Mouse (Mus musculus) stomach, postnatal 0 days (tissue): ENCODE data around the gene Csnk1e. TPM values are rescaled to one million over a fixed set of nuclear protein-coding genes. Genes with fewer than 3 reads are reported as not detected.
"Not testable (repeated sequence)": the region's sequence is repeated elsewhere in the genome, so short reads cannot be mapped to it uniquely, and the experiment has no call there.

Experiments
- ATAC-seq: fragments of 200-750 bp; cut with Nextera tagmentation; 2 replicates; pipeline ENCODE4 v1.8.0; 2017; ENCODE audit not compliant: low FRiP score, low TSS enrichment
- DNase-seq: peaks from one replicate; pipeline ENCODE4 v3.0.0-alpha.2; 2016; ENCODE audit warnings: low spot score
- H3K27ac ChIP-seq: fragments of 300-500 bp; sonication (generic); replicated peaks from 2 replicates; pipeline ENCODE4 v1.5.1; 2014; ENCODE audit warnings: mild to moderate bottlenecking, control low read depth
- H3K27me3 ChIP-seq: fragments of 300-500 bp; sonication (generic); 2 replicates; pipeline ENCODE4 v1.6.1; 2014; ENCODE audit warnings: low read length; ENCODE audit not compliant: control insufficient read depth, insufficient read depth
- H3K36me3 ChIP-seq: fragments of 300-500 bp; sonication (generic); 2 replicates; pipeline ENCODE4 v1.6.1; 2014; ENCODE audit warnings: low read length, mixed read lengths; ENCODE audit not compliant: control insufficient read depth, insufficient read depth
- H3K4me1 ChIP-seq: fragments of 300-500 bp; sonication (generic); replicated peaks from 2 replicates; pipeline ENCODE4 v1.6.1; 2014; ENCODE audit warnings: antibody characterized with exemption; ENCODE audit not compliant: control insufficient read depth, insufficient read depth
- H3K4me2 ChIP-seq: fragments of 300-500 bp; sonication (generic); replicated peaks from 2 replicates; pipeline ENCODE4 v1.6.1; 2014; ENCODE audit warnings: low read depth, mild to moderate bottlenecking, control low read depth, moderate library complexity
- H3K4me3 ChIP-seq: fragments of 300-500 bp; sonication (generic); 2 replicates; pipeline ENCODE4 v1.5.1; 2014; ENCODE audit warnings: low read depth, low read length, control low read depth
- H3K9ac ChIP-seq: fragments of 300-500 bp; sonication (generic); 2 replicates; pipeline ENCODE4 v1.6.1; 2014; ENCODE audit warnings: mild to moderate bottlenecking, low read length, control low read depth, mixed read lengths
- H3K9me3 ChIP-seq: fragments of 300-500 bp; sonication (generic); 2 replicates; pipeline ENCODE4 v1.6.1; 2016; ENCODE audit warnings: low read length; ENCODE audit not compliant: control insufficient read depth
- CTCF ChIP-seq: IDR thresholded peaks from 2 replicates; pipeline ENCODE4 v1.5.1; 2016; ENCODE audit warnings: antibody characterized with exemption, low read depth, mild to moderate bottlenecking, moderate library complexity
- EP300 ChIP-seq: optimal IDR thresholded peaks from 2 replicates; pipeline ENCODE3; 2016; ENCODE audit warnings: antibody characterized with exemption
- WGBS: fragments of 180-500 bp; shearing (Covaris S2); extraction: QIAGEN DNeasy Blood & Tissue Kit; methylation state at CpG from one replicate; pipeline ENCODE4 v1.1.7; 2014; 5-methylcytosine and 5-hydroxymethylcytosine counted together
- polyA plus RNA-seq: library from polyadenylated mRNA; unstranded; fragments of >200 nt; fragmentation: Nextera tagmentation; extraction: Ambion mirVana; gene quantifications from 2 replicates; pipeline ENCODE4 v1.2.1, GENCODE M21; 2015

Csnk1e gene
- polyA plus RNA-seq, 1 experiment from 2014 or later, result 44.8 TPM

DNA sequence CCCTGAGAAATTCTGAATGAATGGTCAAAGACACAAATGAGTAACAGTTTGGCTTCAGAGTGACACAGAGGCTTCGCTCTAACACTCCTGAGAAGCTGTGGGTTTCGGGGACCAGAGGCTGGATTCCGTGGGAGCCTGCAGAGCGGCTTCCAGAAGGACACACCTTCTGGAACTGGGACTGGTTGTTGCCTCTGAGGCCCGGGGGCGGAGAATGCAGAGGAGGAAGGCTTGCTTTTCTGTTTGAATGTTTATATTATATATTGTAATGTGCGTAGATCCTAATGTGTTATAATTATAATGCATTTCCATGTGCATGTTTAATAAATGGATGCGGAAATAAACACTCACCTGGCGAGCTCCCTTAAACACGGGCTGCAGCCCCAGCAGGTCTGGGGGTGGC is 15.7 kb upstream of the Csnk1e start:
- Histone ChIP-seq H3K9me3 (no peaks in the 10 kb centered on the region), H3K4me3 (no peak overlapping the region), H3K27me3 (no peaks in the 10 kb centered on the region), H3K4me2 (peak overlapping the region; percentile 23; the same call in 1 of the 2 replicates), H3K4me1 (no peaks in the 10 kb centered on the region), H3K36me3 (no peaks in the 10 kb centered on the region), H3K27ac (no peak overlapping the region), H3K9ac (no peak overlapping the region)
- WGBS, result 41% methylated on average over 10 of the region's 10 CpGs
- ATAC-seq (no peak), DNase-seq (no peak)
- TF ChIP-seq EP300 (no peak), CTCF (no peak)

DNA sequence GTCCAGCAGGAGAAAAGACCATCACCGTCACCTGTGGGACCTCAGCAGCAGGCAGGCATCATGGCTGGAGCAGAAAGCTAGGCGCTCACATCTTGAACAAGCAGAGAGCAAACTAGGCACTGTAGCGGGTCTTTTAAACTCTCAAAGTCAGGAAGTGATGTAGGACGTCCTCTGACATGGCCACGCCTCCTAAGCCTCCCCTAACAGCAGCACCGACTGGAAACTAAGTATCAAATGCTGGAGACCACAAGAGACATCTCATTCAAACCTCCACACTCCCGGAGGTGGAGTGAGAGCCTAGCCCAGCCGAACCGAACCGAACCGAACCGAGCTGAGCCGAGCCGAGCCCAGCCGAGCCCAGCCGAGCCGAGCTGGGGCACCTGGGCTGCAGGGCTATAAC is 15.2 kb upstream of the Csnk1e start:
- TF ChIP-seq EP300 (no peak), CTCF (no peak)
- no peak overlapping the region for H3K4me3 ChIP-seq
- WGBS, result 29% methylated on average over 17 of the region's 17 CpGs
- ATAC-seq, result no peak
- no peak overlapping the region for H3K9ac ChIP-seq
- no peak overlapping the region for H3K27ac ChIP-seq
- H3K36me3 ChIP-seq, result no peaks in the 10 kb centered on the region
- H3K4me2 ChIP-seq, result peak overlapping the region; percentile 23; the same call in 1 of the 2 replicates
- H3K4me1 ChIP-seq, result no peaks in the 10 kb centered on the region
- H3K27me3 ChIP-seq, result no peaks in the 10 kb centered on the region
- DNase-seq, result peak; percentile 33
- no peaks in the 10 kb centered on the region for H3K9me3 ChIP-seq

- H3K27me3 ChIP-seq, result no peaks in the 10 kb centered on the region
- WGBS, result 68% methylated on average over 5 of the region's 5 CpGs
Measured at GRCm38 (mm10) chr15:79469577-79469976, 14.2 kb upstream of the Csnk1e start.

DNA sequence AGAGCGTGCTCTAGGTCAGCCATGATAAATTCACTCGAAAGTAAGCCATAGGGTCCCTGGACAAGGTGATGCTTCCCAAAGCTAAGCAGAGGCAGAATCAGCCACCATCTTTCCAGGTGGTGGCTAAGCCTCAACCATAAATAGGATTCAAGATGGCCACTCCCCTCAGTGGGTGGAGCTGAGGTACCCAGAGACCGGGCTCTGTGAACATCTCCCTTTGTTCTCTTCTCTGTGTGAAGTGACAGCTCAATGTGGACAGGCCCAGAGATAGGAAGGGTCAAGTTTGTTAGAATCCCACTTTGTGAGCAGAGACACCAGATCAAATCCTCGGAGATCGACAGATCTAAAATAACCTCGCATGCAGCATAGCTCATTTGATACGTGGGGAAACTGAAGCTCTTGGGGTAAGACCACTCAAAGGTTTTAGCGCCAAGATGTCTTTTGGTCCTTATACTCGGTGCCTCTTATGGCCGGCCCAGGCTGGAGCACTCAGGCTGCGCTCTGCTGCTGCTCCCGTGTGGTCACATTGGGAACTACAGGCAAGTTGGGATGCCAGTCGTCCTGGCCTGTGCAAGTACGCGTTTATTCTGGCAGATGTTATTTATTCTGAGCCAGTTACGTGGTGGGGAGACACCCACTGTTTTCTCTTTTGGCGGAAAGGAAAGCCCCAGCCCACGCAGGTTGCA is 11.4 kb upstream of the Csnk1e start:
- WGBS, result 6% methylated on average over 18 of the region's 18 CpGs

More at GRCm38 (mm10) chr15:79469577-79469976, 14.2 kb upstream of the Csnk1e start:
- no peaks in the 10 kb centered on the region for H3K9me3 ChIP-seq
- no peak overlapping the region for H3K4me2 ChIP-seq
- H3K9ac ChIP-seq, result no peak overlapping the region
- H3K4me3 ChIP-seq, result no peak overlapping the region
- no peak overlapping the region for H3K27ac ChIP-seq
- no peak for TF ChIP-seq EP300
- no peak for TF ChIP-seq CTCF
- H3K4me1 ChIP-seq, result no peaks in the 10 kb centered on the region
- DNase-seq, result no peak
- no peaks in the 10 kb centered on the region for H3K36me3 ChIP-seq
- no peak for ATAC-seq

DNA sequence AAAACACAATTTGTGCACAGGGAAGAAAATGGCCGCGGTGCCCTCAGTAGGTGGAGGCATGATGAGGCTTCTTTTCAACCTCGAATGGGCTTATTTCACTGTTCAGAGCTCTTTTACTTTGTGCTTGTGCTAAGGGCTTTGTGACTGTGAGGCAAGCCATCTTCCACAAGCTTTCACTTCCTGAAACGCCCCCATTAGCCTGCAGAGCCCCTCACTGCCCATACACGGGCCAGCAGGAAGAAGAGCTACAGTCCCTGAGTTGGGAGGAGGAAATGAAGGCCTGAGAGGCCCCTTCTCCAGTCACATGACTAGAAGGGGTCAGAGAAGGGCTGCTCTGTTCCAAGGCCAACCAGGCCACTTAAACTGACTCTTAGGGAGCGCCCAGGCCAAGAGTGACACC is 1.2 kb upstream of the Csnk1e start:
- DNase-seq, result no peak
- H3K27ac ChIP-seq, result no peak overlapping the region

More for the DNA sequence above, 11.4 kb upstream of the Csnk1e start:
- Histone ChIP-seq H3K9me3 (no peaks in the 10 kb centered on the region), H3K4me2 (no peak overlapping the region), H3K27ac (no peak overlapping the region), H3K27me3 (no peaks in the 10 kb centered on the region), H3K4me1 (no peaks in the 10 kb centered on the region), H3K4me3 (no peak overlapping the region), H3K9ac (no peak overlapping the region), H3K36me3 (no peaks in the 10 kb centered on the region)
- TF ChIP-seq CTCF (peak; percentile 100), EP300 (no peak)
- ATAC-seq (peak; percentile 78), DNase-seq (peak; percentile 88)

DNA sequence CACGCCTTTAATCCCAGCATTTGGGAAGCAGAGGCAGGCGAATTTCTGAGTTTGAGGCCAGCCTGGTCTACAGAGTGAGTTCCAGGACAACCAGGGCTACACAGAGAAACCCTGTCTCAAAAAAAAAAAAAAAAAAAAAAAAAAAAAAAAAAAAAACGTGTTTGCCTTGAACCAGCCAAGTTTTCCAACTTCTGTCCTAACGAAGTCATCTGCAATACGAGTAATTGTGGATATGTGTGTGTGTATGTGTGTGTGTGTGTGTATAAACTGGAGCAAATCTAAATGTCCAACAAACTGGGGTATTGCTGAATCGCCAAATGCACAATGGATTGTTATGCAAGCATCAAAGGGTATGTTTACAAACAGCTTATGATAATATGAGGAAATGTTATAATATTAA is 738 bp upstream of the Csnk1e start:
- H3K36me3 ChIP-seq, H3K27ac ChIP-seq, H3K9me3 ChIP-seq, ATAC-seq, H3K4me3 ChIP-seq, H3K27me3 ChIP-seq, DNase-seq, H3K4me1 ChIP-seq, H3K9ac ChIP-seq, H3K4me2 ChIP-seq: not testable (repeated sequence)
- WGBS, result 33% methylated on average over 6 of the region's 6 CpGs

More for the DNA sequence above, 1.2 kb upstream of the Csnk1e start:
- no peak overlapping the region for H3K4me2 ChIP-seq
- H3K27me3 ChIP-seq, result no peaks in the 10 kb centered on the region
- 65% methylated on average over 6 of the region's 6 CpGs for WGBS
- no peaks in the 10 kb centered on the region for H3K9me3 ChIP-seq
- no peak overlapping the region for H3K9ac ChIP-seq
- 0 out of 2 replicates have a peak, but pooled peaks cover 6% of the 10 kb centered on the region for H3K4me1 ChIP-seq
- ATAC-seq, result no peak
- H3K36me3 ChIP-seq, result no peaks in the 10 kb centered on the region
- H3K4me3 ChIP-seq, result no peak overlapping the region
- TF ChIP-seq CTCF (no peak), EP300 (no peak)
